17 mouse cellular contexts compared by ENCODE assay signal in the genomic region with DNA sequence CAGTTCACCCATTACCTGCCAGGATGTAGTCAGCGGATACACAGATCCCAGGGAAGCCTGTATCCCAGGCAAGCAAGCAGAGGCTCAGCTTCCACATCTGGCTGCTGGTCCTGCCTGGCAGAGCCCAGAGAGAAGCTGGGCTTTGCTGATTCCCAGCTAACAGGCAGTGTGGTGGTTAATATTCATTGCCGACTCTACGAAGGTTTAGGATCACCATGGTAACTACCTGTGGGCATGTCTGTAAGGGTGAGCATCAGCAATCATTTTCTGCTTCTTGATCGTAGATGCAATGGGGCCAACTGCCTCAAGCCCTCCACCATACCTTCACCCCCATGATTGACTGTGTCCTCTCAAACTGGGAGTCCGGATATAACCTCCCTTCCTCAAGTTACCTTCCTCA. TPM values are rescaled to one million over a fixed set of nuclear protein-coding genes. Genes with fewer than 3 reads are reported as not detected.
DNase-seq lines count a peak whose midpoint lies in the region; ATAC-seq and TF ChIP-seq lines count a peak whose summit lies in the region.
"Had no signal": no experiment of that assay in that cellular context is flagged by ENCODE, and none has a peak within 500 bp of the region (broad histone marks: within the 10 kb centered on the region; RNA-seq: fewer than 3 reads in every experiment).

No protein-coding gene starts in this region.

- peak; percentile 41 for DNase-seq in forebrain, postnatal 0 days
- DNase-seq in limb, embryonic 10.5 days (ENCODE audit: low spot score), result no peak
- no peak for DNase-seq in layer of hippocampus, adult 8-10 months (ENCODE audit: low spot score in 2 of 2)
- no peak for DNase-seq in cerebellum, adult 2 months
- DNase-seq: adrenal gland, postnatal 10 days; cerebellum, adult 11-12 months; cerebellum, adult 9-11 months; cerebellum, postnatal 36 days; gastrocnemius, postnatal 10 days; heart, adult 18-20 months had no signal

- H3K9ac ChIP-seq in forebrain, postnatal 0 days, result no peak overlapping the region
- H3K9ac ChIP-seq in forebrain, embryonic 15.5 days (replicated peaks), result no peak overlapping the region
- no peak overlapping the region for H3K9ac ChIP-seq in limb, embryonic 15.5 days
- no peak overlapping the region for H3K9ac ChIP-seq in midbrain, embryonic 15.5 days
- H3K9ac ChIP-seq: embryonic facial prominence, embryonic 13.5 days; forebrain, embryonic 13.5 days; heart, embryonic 12.5 days had no signal

- no peaks in the 10 kb centered on the region for H3K36me3 ChIP-seq in forebrain, postnatal 0 days (ENCODE audit: insufficient read depth)
- H3K36me3 ChIP-seq in forebrain, embryonic 15.5 days, result no peaks in the 10 kb centered on the region
- no peaks in the 10 kb centered on the region for H3K36me3 ChIP-seq in limb, embryonic 15.5 days
- no peaks in the 10 kb centered on the region for H3K36me3 ChIP-seq in limb, embryonic 10.5 days
- no peaks in the 10 kb centered on the region for H3K36me3 ChIP-seq in midbrain, embryonic 15.5 days (replicated peaks)
- H3K36me3 ChIP-seq: embryonic facial prominence, embryonic 13.5 days; heart, embryonic 12.5 days; hindbrain, embryonic 10.5 days had no signal

- no peaks in the 10 kb centered on the region for H3K27me3 ChIP-seq in forebrain, postnatal 0 days (ENCODE audit: insufficient read depth, low read length)
- H3K27me3 ChIP-seq in forebrain, embryonic 15.5 days, result no peaks in the 10 kb centered on the region
- H3K27me3 ChIP-seq in limb, embryonic 15.5 days, result 0 out of 2 replicates have a peak, but pooled peaks cover 3% of the 10 kb centered on the region
- H3K27me3 ChIP-seq in limb, embryonic 10.5 days (ENCODE audit: low read depth, poor library complexity, severe bottlenecking), result no peaks in the 10 kb centered on the region
- H3K27me3 ChIP-seq in midbrain, embryonic 15.5 days (replicated peaks), result no peaks in the 10 kb centered on the region
- no peaks in the 10 kb centered on the region for H3K27me3 ChIP-seq in cerebellum, adult 2 months (ENCODE audit: control insufficient read depth, insufficient read depth, low read length)
- H3K27me3 ChIP-seq: forebrain, embryonic 13.5 days had no signal

- TF ChIP-seq POLR2A in cerebellum, adult 2 months (IDR thresholded peaks at IDR 0.05; ENCODE audit: borderline replicate concordance, insufficient read depth, low read length), result no peak

- no peak overlapping the region for H3K27ac ChIP-seq in forebrain, postnatal 0 days (ENCODE audit: low read depth, low read length)
- no peak overlapping the region for H3K27ac ChIP-seq in forebrain, embryonic 15.5 days (replicated peaks)
- H3K27ac ChIP-seq in limb, embryonic 15.5 days, result peak overlapping the region; percentile 63; the same call in 1 of the 2 replicates
- H3K27ac ChIP-seq in limb, embryonic 10.5 days, result no peak overlapping the region
- H3K27ac ChIP-seq in midbrain, embryonic 15.5 days, result peak overlapping the region; percentile 25; the same call in 1 of the 2 replicates
- H3K27ac ChIP-seq in cerebellum, adult 2 months (ENCODE audit: insufficient read depth, low read length), result no peak overlapping the region
- H3K27ac ChIP-seq: embryonic facial prominence, embryonic 13.5 days; forebrain, embryonic 13.5 days; hindbrain, embryonic 10.5 days had no signal

- no peak for TF ChIP-seq CTCF in forebrain, postnatal 0 days (IDR thresholded peaks at IDR 0.05; ENCODE audit: low read depth)
- TF ChIP-seq CTCF in cerebellum, adult 2 months (IDR thresholded peaks at IDR 0.05; ENCODE audit: borderline replicate concordance, insufficient read depth, low read depth, low read length), result no peak

- no peak overlapping the region for H3K4me3 ChIP-seq in forebrain, postnatal 0 days (ENCODE audit: low read depth, low read length)
- H3K4me3 ChIP-seq in forebrain, embryonic 15.5 days, result no peak overlapping the region
- no peak overlapping the region for H3K4me3 ChIP-seq in limb, embryonic 15.5 days
- no peak overlapping the region for H3K4me3 ChIP-seq in limb, embryonic 10.5 days
- no peak overlapping the region for H3K4me3 ChIP-seq in midbrain, embryonic 15.5 days
- H3K4me3 ChIP-seq in cerebellum, adult 2 months (replicated peaks; ENCODE audit: insufficient read depth, low read depth, low read length), result no peak overlapping the region
- H3K4me3 ChIP-seq: embryonic facial prominence, embryonic 13.5 days; forebrain, embryonic 13.5 days; heart, embryonic 12.5 days; hindbrain, embryonic 10.5 days had no signal

- H3K9me3 ChIP-seq in forebrain, postnatal 0 days (ENCODE audit: low read length), result no peaks in the 10 kb centered on the region
- no peaks in the 10 kb centered on the region for H3K9me3 ChIP-seq in forebrain, embryonic 15.5 days
- no peaks in the 10 kb centered on the region for H3K9me3 ChIP-seq in limb, embryonic 15.5 days
- no peaks in the 10 kb centered on the region for H3K9me3 ChIP-seq in limb, embryonic 10.5 days (replicated peaks)
- H3K9me3 ChIP-seq in midbrain, embryonic 15.5 days, result no peaks in the 10 kb centered on the region
- H3K9me3 ChIP-seq: embryonic facial prominence, embryonic 13.5 days; forebrain, embryonic 13.5 days; heart, embryonic 12.5 days; hindbrain, embryonic 10.5 days had no signal

- H3K4me1 ChIP-seq in forebrain, postnatal 0 days (ENCODE audit: insufficient read depth), result no peaks in the 10 kb centered on the region; the same call in 1 of the 2 replicates
- H3K4me1 ChIP-seq in forebrain, embryonic 15.5 days, result peaks cover 12% of the 10 kb centered on the region
- H3K4me1 ChIP-seq in limb, embryonic 15.5 days, result peaks cover 28% of the 10 kb centered on the region
- peaks cover 25% of the 10 kb centered on the region for H3K4me1 ChIP-seq in limb, embryonic 10.5 days
- peaks cover 4% of the 10 kb centered on the region; the same call in 1 of the 2 replicates for H3K4me1 ChIP-seq in midbrain, embryonic 15.5 days
- peaks cover 6% of the 10 kb centered on the region; the same call in 1 of the 2 replicates for H3K4me1 ChIP-seq in cerebellum, adult 2 months (ENCODE audit: control insufficient read depth, insufficient read depth, low read length)

- no peak overlapping the region for H3K4me2 ChIP-seq in forebrain, postnatal 0 days (ENCODE audit: low read depth)
- no peak overlapping the region for H3K4me2 ChIP-seq in forebrain, embryonic 15.5 days (replicated peaks)
- no peak overlapping the region for H3K4me2 ChIP-seq in limb, embryonic 15.5 days
- no peak overlapping the region for H3K4me2 ChIP-seq in midbrain, embryonic 15.5 days
- H3K4me2 ChIP-seq: embryonic facial prominence, embryonic 13.5 days; forebrain, embryonic 13.5 days; heart, embryonic 12.5 days had no signal

- peak; percentile 47 for ATAC-seq in forebrain, postnatal 0 days
- ATAC-seq in forebrain, embryonic 15.5 days (replicated peaks), result no peak
- no peak for ATAC-seq in limb, embryonic 15.5 days (ENCODE audit: insufficient number of reproducible peaks, low FRiP score, low TSS enrichment, low read depth)
- ATAC-seq in midbrain, embryonic 15.5 days (replicated peaks), result peak; percentile 83
- ATAC-seq: forebrain, embryonic 13.5 days had no signal

- 60% methylated on average over 5 of the region's 5 CpGs for WGBS in forebrain, postnatal 0 days
- WGBS in forebrain, embryonic 15.5 days, result 72% methylated on average over 5 of the region's 5 CpGs
- WGBS in limb, embryonic 15.5 days, result 80% methylated on average over 5 of the region's 5 CpGs
- WGBS in limb, embryonic 10.5 days, result 90% methylated on average over 5 of the region's 5 CpGs
- 51% methylated on average over 5 of the region's 5 CpGs for WGBS in midbrain, embryonic 15.5 days
- 80% methylated on average over 5 of the region's 5 CpGs for WGBS in cerebellum, adult 2 months

RNA-seq across cellular contexts. Expression of a gene that starts 37.2 kb away (rescaled TPM):
- total RNA-seq in forebrain, postnatal 0 days (2014; rRNA removed), result 55.4 and 55.5 TPM in 2 replicates
- polyA plus RNA-seq in forebrain, postnatal 0 days (2015; fragmentation: Nextera tagmentation; extraction: Ambion mirVana), result 58.2 and 63.1 TPM in 2 replicates
- 54.2 and 56.3 TPM in 2 replicates for polyA plus RNA-seq in forebrain, embryonic 15.5 days (2015; fragmentation: Nextera tagmentation; extraction: Ambion mirVana)
- polyA plus RNA-seq in limb, embryonic 15.5 days (2015; fragmentation: Nextera tagmentation; extraction: Ambion mirVana), result 50.2 and 53.1 TPM in 2 replicates
- polyA plus RNA-seq in limb, embryonic 10.5 days (2016; fragmentation: Nextera tagmentation; extraction: Ambion mirVana), result 35.0 and 43.7 TPM in 2 replicates
- 67.4 and 78.1 TPM in 2 replicates for polyA plus RNA-seq in midbrain, embryonic 15.5 days (2015; fragmentation: Nextera tagmentation; extraction: Ambion mirVana)
- 10 to 100 TPM; 33.7 to 48.5 (median 40.8) TPM for total RNA-seq in layer of hippocampus, adult 8-10 months (2022)
- 22.6 and 23.8 TPM in 2 replicates for polyA plus RNA-seq in cerebellum, adult 2 months (2012; rRNA removed)

Comparison
In these comparisons a context has a peak if more than half of its experiments do, and no peak if none do; other contexts are left out.
1. ATAC-seq: peak in forebrain, postnatal 0 days (single experiment) and midbrain, embryonic 15.5 days (single experiment); none in forebrain, embryonic 15.5 days (single experiment) and limb, embryonic 15.5 days (single experiment).
2. H3K27ac ChIP-seq: peak in limb, embryonic 15.5 days (single experiment) and midbrain, embryonic 15.5 days (single experiment); none in forebrain, postnatal 0 days (single experiment), forebrain, embryonic 15.5 days (single experiment), limb, embryonic 10.5 days (single experiment) and cerebellum, adult 2 months (single experiment).